Mouse (Mus musculus) ES-Bruce4 (cell line): Measurements from ENCODE around the gene Adamtsl5. TPM values are rescaled to one million over a fixed set of nuclear protein-coding genes. Genes with fewer than 3 reads are reported as not detected.
A peak's percentile ranks its signal among the peaks of the same experiment; 100 is the strongest.

Source experiments
- H3K27ac ChIP-seq: 2 replicates; pipeline ENCODE4 v1.5.1; 2012; ENCODE audit warnings: low read length, inconsistent platforms; ENCODE audit not compliant: insufficient read depth
- H3K27me3 ChIP-seq: 2 replicates; pipeline ENCODE4 v1.6.1; 2012; ENCODE audit warnings: mild to moderate bottlenecking, low read length, inconsistent platforms; ENCODE audit not compliant: control insufficient read depth, poor library complexity, insufficient read depth, severe bottlenecking
- H3K36me3 ChIP-seq: 2 replicates; pipeline ENCODE4 v1.6.1; 2012; ENCODE audit warnings: inconsistent platforms, mild to moderate bottlenecking, low read length, moderate library complexity; ENCODE audit not compliant: control insufficient read depth, poor library complexity, insufficient read depth, severe bottlenecking
- H3K4me1 ChIP-seq: one replicate; pipeline ENCODE4 v1.8.1; 2011; ENCODE audit warnings: low read length; ENCODE audit not compliant: control insufficient read depth, insufficient read depth
- H3K4me3 ChIP-seq: 2 replicates; pipeline ENCODE4 v1.5.1; 2011; ENCODE audit warnings: low read depth, mild to moderate bottlenecking, low read length
- H3K9ac ChIP-seq: 2 replicates; pipeline ENCODE4 v1.6.1; 2012; ENCODE audit warnings: low read depth, mild to moderate bottlenecking, inconsistent platforms; ENCODE audit not compliant: poor library complexity, severe bottlenecking
- H3K9me3 ChIP-seq: replicated peaks from 2 replicates; pipeline ENCODE4 v1.6.1; 2012; ENCODE audit warnings: mild to moderate bottlenecking, low read length, inconsistent platforms; ENCODE audit not compliant: control insufficient read depth, poor library complexity, insufficient read depth, severe bottlenecking
- CTCF ChIP-seq: IDR thresholded peaks from one replicate; pipeline ENCODE4 v1.8.1; 2011; ENCODE audit warnings: low read depth, low read length
- EP300 ChIP-seq: IDR thresholded peaks from 2 replicates; pipeline ENCODE4 v1.6.1; 2011; ENCODE audit warnings: low read depth, low read length; ENCODE audit not compliant: insufficient read depth
- POLR2A ChIP-seq: IDR thresholded peaks from one replicate; pipeline ENCODE4 v1.8.1; 2011; ENCODE audit warnings: low read length; ENCODE audit not compliant: insufficient read depth
- polyA plus RNA-seq: library from polyadenylated mRNA; stranded (reverse); fragments of >200 nt; gene quantifications from 2 replicates; pipeline ENCODE4 v1.2.4, GENCODE M21; 2011; ENCODE audit warnings: low read depth; ENCODE audit not compliant: missing spikeins, insufficient read depth, insufficient read length

Gene Adamtsl5
- 3.8 and 5.4 TPM in 2 replicates for polyA plus RNA-seq

- TF ChIP-seq POLR2A (no peak), EP300 (0 out of 2 replicates have a peak, but pooled peaks have one; percentile 18), CTCF (peak; percentile 85)
Observed at GRCm38 (mm10) chr10:80348244-80348781, at the start of gene Adamtsl5. Gene Adamtsl5, minus strand, starts transcription at chr10:80348412.

GRCm38 (mm10) chr10:80397524-80398173 lies 49.4 kb upstream of the Adamtsl5 start:
- peak overlapping the region; percentile 68 for H3K4me3 ChIP-seq
- TF ChIP-seq POLR2A: no peak
- TF ChIP-seq CTCF: no peak
- TF ChIP-seq EP300: no peak
- H3K9me3 ChIP-seq: no peaks in the 10 kb centered on the region
- H3K9ac ChIP-seq: peak overlapping the region; percentile 74
- peaks cover 16% of the 10 kb centered on the region for H3K36me3 ChIP-seq
- H3K4me1 ChIP-seq: no peaks in the 10 kb centered on the region
- H3K27ac ChIP-seq: peak overlapping the region; percentile 85
- no peaks in the 10 kb centered on the region for H3K27me3 ChIP-seq

More at GRCm38 (mm10) chr10:80348244-80348781, at the start of gene Adamtsl5:
- Histone ChIP-seq H3K9me3 (no peaks in the 10 kb centered on the region), H3K36me3 (no peaks in the 10 kb centered on the region), H3K4me3 (peak within 1 kb of the TSS; percentile 73), H3K9ac (peak within 1 kb of the TSS; percentile 59), H3K4me1 (peaks cover 3% of the 10 kb centered on the region), H3K27ac (no peak within 1 kb of the TSS), H3K27me3 (no peaks in the 10 kb centered on the region)

- peaks cover 16% of the 10 kb centered on the region for H3K36me3 ChIP-seq
- H3K27me3 ChIP-seq: no peaks in the 10 kb centered on the region
- peak overlapping the region; percentile 85 for H3K27ac ChIP-seq
- no peaks in the 10 kb centered on the region for H3K4me1 ChIP-seq
- no peak for TF ChIP-seq CTCF
- no peak for TF ChIP-seq EP300
- TF ChIP-seq POLR2A: no peak
- H3K9me3 ChIP-seq: no peaks in the 10 kb centered on the region
- H3K9ac ChIP-seq: peak overlapping the region; percentile 0; the same call in 1 of the 2 replicates
- H3K4me3 ChIP-seq: peak overlapping the region; percentile 68
Observed at GRCm38 (mm10) chr10:80396822-80397523, 48.8 kb upstream of the Adamtsl5 start.

GRCm38 (mm10) chr10:80395025-80395627 lies 46.9 kb upstream of the Adamtsl5 start:
- Histone ChIP-seq H3K9me3 (no peaks in the 10 kb centered on the region), H3K36me3 (peaks cover 16% of the 10 kb centered on the region), H3K9ac (peak overlapping the region; percentile 44), H3K4me3 (peak overlapping the region; percentile 65), H3K27ac (peak overlapping the region; percentile 40), H3K27me3 (no peaks in the 10 kb centered on the region), H3K4me1 (no peaks in the 10 kb centered on the region)
- TF ChIP-seq EP300 (no peak), CTCF (no peak), POLR2A (no peak)

- peaks cover 3% of the 10 kb centered on the region for H3K4me1 ChIP-seq
- TF ChIP-seq POLR2A (no peak), CTCF (no peak), EP300 (no peak)
- no peak overlapping the region for H3K27ac ChIP-seq
- H3K9me3 ChIP-seq: no peaks in the 10 kb centered on the region
- H3K4me3 ChIP-seq: no peak overlapping the region
- H3K27me3 ChIP-seq: no peaks in the 10 kb centered on the region
- H3K9ac ChIP-seq: no peak overlapping the region
- peaks cover 16% of the 10 kb centered on the region for H3K36me3 ChIP-seq
Observed at GRCm38 (mm10) chr10:80392687-80393086, 44.5 kb upstream of the Adamtsl5 start.

GRCm38 (mm10) chr10:80390697-80391096 lies 42.5 kb upstream of the Adamtsl5 start:
- Histone ChIP-seq H3K4me3 (no peak overlapping the region), H3K36me3 (peaks cover 16% of the 10 kb centered on the region), H3K27me3 (no peaks in the 10 kb centered on the region), H3K9ac (no peak overlapping the region), H3K4me1 (peaks cover 3% of the 10 kb centered on the region), H3K27ac (no peak overlapping the region), H3K9me3 (no peaks in the 10 kb centered on the region)
- TF ChIP-seq POLR2A: no peak
- no peak for TF ChIP-seq CTCF
- no peak for TF ChIP-seq EP300
